Mouse (Mus musculus) ES-E14 (cell line): ENCODE measurements around the gene Sorcs2.

Source experiments
- HCFC1 ChIP-seq: IDR thresholded peaks from 2 replicates; pipeline ENCODE4 v1.6.1; 2012; ENCODE audit warnings: low read length, inconsistent platforms, borderline replicate concordance; ENCODE audit not compliant: insufficient read depth
- MAFK ChIP-seq: IDR thresholded peaks from 2 replicates; pipeline ENCODE4 v1.6.1; 2014; ENCODE audit warnings: mild to moderate bottlenecking, low read depth, low read length, inconsistent platforms; ENCODE audit not compliant: insufficient read depth
- ZNF384 ChIP-seq: IDR thresholded peaks from 2 replicates; pipeline ENCODE4 v1.6.1; 2012; ENCODE audit warnings: low read depth, low read length, inconsistent platforms

DNA sequence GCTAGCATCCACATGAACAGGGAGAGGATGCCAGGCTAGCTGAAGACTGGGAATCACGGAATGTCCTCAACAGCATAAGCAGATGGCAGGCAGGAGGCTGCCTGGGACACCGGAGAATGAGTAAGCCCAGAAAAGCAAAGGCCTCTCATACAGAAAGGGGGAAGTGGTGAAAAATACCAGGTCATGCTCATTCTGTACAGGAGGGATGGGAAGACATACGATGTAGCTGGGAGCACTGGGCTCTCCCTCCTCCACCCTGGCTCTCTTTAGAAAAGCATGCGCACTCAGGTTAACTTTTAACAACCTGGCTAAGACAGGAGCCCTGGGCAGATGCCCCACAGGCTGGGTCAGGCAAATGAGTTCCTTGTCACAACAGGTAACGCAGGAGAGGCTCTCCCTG lies 28.5 kb upstream of the Sorcs2 start:
- TF ChIP-seq ZNF384 = no peak
- TF ChIP-seq HCFC1 = no peak
- no peak for TF ChIP-seq MAFK
